Mouse (Mus musculus) limb, embryonic 15.5 days (tissue): Measurements from ENCODE around the gene Selenoi. TPM values are rescaled to one million over a fixed set of nuclear protein-coding genes. Genes with fewer than 3 reads are reported as not detected.
"Not testable (repeated sequence)": the region's sequence is repeated elsewhere in the genome, so short reads cannot be mapped to it uniquely, and the experiment has no call there.

Experiments used
- ATAC-seq: fragments of 200-750 bp; cut with Nextera tagmentation; 2 replicates; pipeline ENCODE4 v1.8.0; 2017; ENCODE audit warnings: low read depth, moderate TSS enrichment; ENCODE audit not compliant: insufficient number of reproducible peaks, low FRiP score, low TSS enrichment
- H3K27ac ChIP-seq: fragments of 300-500 bp; sonication (generic); 2 replicates; pipeline ENCODE4 v1.5.1; 2015; ENCODE audit warnings: moderate library complexity, mild to moderate bottlenecking, inconsistent platforms
- H3K27me3 ChIP-seq: fragments of 300-500 bp; sonication (generic); 2 replicates; pipeline ENCODE4 v1.6.1; 2015; ENCODE audit warnings: inconsistent platforms
- H3K36me3 ChIP-seq: fragments of 300-500 bp; sonication (generic); 2 replicates; pipeline ENCODE4 v1.6.1; 2015; ENCODE audit warnings: inconsistent platforms
- H3K4me1 ChIP-seq: fragments of 300-500 bp; sonication (generic); 2 replicates; pipeline ENCODE4 v1.6.1; 2015; ENCODE audit warnings: inconsistent platforms
- H3K4me2 ChIP-seq: fragments of 300-500 bp; sonication (generic); 2 replicates; pipeline ENCODE4 v1.6.1; 2015; ENCODE audit warnings: mild to moderate bottlenecking, inconsistent platforms
- H3K4me3 ChIP-seq: fragments of 300-500 bp; sonication (generic); 2 replicates; pipeline ENCODE4 v1.5.1; 2015; ENCODE audit warnings: mild to moderate bottlenecking, inconsistent platforms
- H3K9ac ChIP-seq: fragments of 300-500 bp; sonication (generic); 2 replicates; pipeline ENCODE4 v1.6.1; 2015; ENCODE audit warnings: inconsistent platforms
- H3K9me3 ChIP-seq: fragments of 300-500 bp; sonication (generic); 2 replicates; pipeline ENCODE4 v1.6.1; 2016; ENCODE audit warnings: inconsistent platforms
- WGBS: fragments of 180-500 bp; shearing (Covaris S2); methylation state at CpG from one replicate; pipeline ENCODE4 v1.1.7; 2015; 5-methylcytosine and 5-hydroxymethylcytosine counted together
- polyA plus RNA-seq: library from polyadenylated mRNA; unstranded; fragments of >200 nt; fragmentation: Nextera tagmentation; extraction: Ambion mirVana; gene quantifications from 2 replicates; pipeline ENCODE4 v1.2.1, GENCODE M21; 2015

Gene Selenoi
- polyA plus RNA-seq, 1 experiment from 2014 or later, result 23.1 TPM

GRCm38 (mm10) chr5:30210758-30211157 lies 21.6 kb upstream of the Selenoi start:
- H3K4me3 ChIP-seq, H3K4me1 ChIP-seq, ATAC-seq, H3K36me3 ChIP-seq, H3K9ac ChIP-seq, H3K9me3 ChIP-seq, H3K27ac ChIP-seq, H3K27me3 ChIP-seq, H3K4me2 ChIP-seq: not testable (repeated sequence)
- 88% methylated on average over 5 of the region's 5 CpGs for WGBS

GRCm38 (mm10) chr5:30214889-30215288 lies 17.5 kb upstream of the Selenoi start:
- no peak for ATAC-seq
- Histone ChIP-seq H3K9ac (no peak overlapping the region), H3K9me3 (no peaks in the 10 kb centered on the region; the same call in 1 of the 2 replicates), H3K4me1 (no peaks in the 10 kb centered on the region), H3K36me3 (no peaks in the 10 kb centered on the region), H3K27ac (no peak overlapping the region), H3K4me3 (no peak overlapping the region), H3K27me3 (no peaks in the 10 kb centered on the region), H3K4me2 (no peak overlapping the region)
- 8% methylated on average over 4 of the region's 4 CpGs for WGBS

GRCm38 (mm10) chr5:30215970-30216369 lies 16.4 kb upstream of the Selenoi start:
- 66% methylated on average over 5 of the region's 5 CpGs for WGBS
- no peaks in the 10 kb centered on the region for H3K27me3 ChIP-seq
- H3K9me3 ChIP-seq, result no peaks in the 10 kb centered on the region; the same call in 1 of the 2 replicates
- H3K4me2 ChIP-seq, result no peak overlapping the region
- H3K27ac ChIP-seq, result no peak overlapping the region
- no peak for ATAC-seq
- H3K9ac ChIP-seq, result no peak overlapping the region
- no peak overlapping the region for H3K4me3 ChIP-seq
- H3K4me1 ChIP-seq, result no peaks in the 10 kb centered on the region
- no peaks in the 10 kb centered on the region for H3K36me3 ChIP-seq

- Histone ChIP-seq H3K27ac (no peak overlapping the region), H3K4me1 (no peaks in the 10 kb centered on the region), H3K9me3 (no peaks in the 10 kb centered on the region; the same call in 1 of the 2 replicates), H3K4me2 (no peak overlapping the region), H3K4me3 (no peak overlapping the region), H3K36me3 (peaks cover 5% of the 10 kb centered on the region; the same call in 1 of the 2 replicates), H3K27me3 (no peaks in the 10 kb centered on the region), H3K9ac (no peak overlapping the region)
- WGBS, result 89% methylated on average over 2 of the region's 2 CpGs
- no peak for ATAC-seq
Measured at GRCm38 (mm10) chr5:30219715-30220114, 12.7 kb upstream of the Selenoi start.

GRCm38 (mm10) chr5:30220666-30221065 lies 11.7 kb upstream of the Selenoi start:
- 86% methylated on average over 8 of the region's 8 CpGs for WGBS
- Histone ChIP-seq H3K9me3 (no peaks in the 10 kb centered on the region; the same call in 1 of the 2 replicates), H3K4me3 (no peak overlapping the region)

GRCm38 (mm10) chr5:30222681-30223080 lies 9.7 kb upstream of the Selenoi start:
- Histone ChIP-seq H3K9me3 (no peaks in the 10 kb centered on the region), H3K4me1 (no peaks in the 10 kb centered on the region), H3K27ac (no peak overlapping the region), H3K9ac (no peak overlapping the region), H3K4me3 (no peak overlapping the region), H3K36me3 (peaks cover 5% of the 10 kb centered on the region; the same call in 1 of the 2 replicates), H3K4me2 (no peak overlapping the region), H3K27me3 (no peaks in the 10 kb centered on the region)
- 91% methylated on average over 8 of the region's 8 CpGs for WGBS
- no peak for ATAC-seq

More at GRCm38 (mm10) chr5:30220666-30221065, 11.7 kb upstream of the Selenoi start:
- Histone ChIP-seq H3K27me3 (no peaks in the 10 kb centered on the region), H3K4me2 (no peak overlapping the region), H3K27ac (no peak overlapping the region), H3K36me3 (peaks cover 5% of the 10 kb centered on the region; the same call in 1 of the 2 replicates), H3K4me1 (no peaks in the 10 kb centered on the region), H3K9ac (no peak overlapping the region)
- no peak for ATAC-seq

- Histone ChIP-seq H3K4me1 (peaks cover 25% of the 10 kb centered on the region; the same call in 1 of the 2 replicates), H3K9ac (no peak overlapping the region), H3K4me3 (no peak overlapping the region), H3K27ac (no peak overlapping the region), H3K9me3 (no peaks in the 10 kb centered on the region), H3K36me3 (peaks cover 7% of the 10 kb centered on the region), H3K27me3 (no peaks in the 10 kb centered on the region), H3K4me2 (no peak overlapping the region)
- no peak for ATAC-seq
- 81% methylated on average over 4 of the region's 4 CpGs for WGBS
Measured at GRCm38 (mm10) chr5:30230901-30231300, 1.5 kb upstream of the Selenoi start.

GRCm38 (mm10) chr5:30231891-30232270 lies 500 bp upstream of the Selenoi start:
- ATAC-seq, result no peak
- H3K9me3 ChIP-seq, result no peaks in the 10 kb centered on the region
- H3K4me2 ChIP-seq, result peak overlapping the region; percentile 73
- H3K27ac ChIP-seq, result peak overlapping the region; percentile 74
- peak overlapping the region; percentile 45 for H3K9ac ChIP-seq
- H3K36me3 ChIP-seq, result peaks cover 7% of the 10 kb centered on the region
- H3K4me1 ChIP-seq, result peaks cover 25% of the 10 kb centered on the region; the same call in 1 of the 2 replicates
- H3K27me3 ChIP-seq, result no peaks in the 10 kb centered on the region
- H3K4me3 ChIP-seq, result peak overlapping the region; percentile 88
- 29% methylated on average over 16 of the region's 16 CpGs for WGBS

GRCm38 (mm10) chr5:30233042-30233441 lies 661 bp downstream of the Selenoi start:
- no peak for ATAC-seq
- peaks cover 7% of the 10 kb centered on the region for H3K36me3 ChIP-seq
- peak overlapping the region; percentile 73 for H3K4me2 ChIP-seq
- H3K4me3 ChIP-seq, result peak overlapping the region; percentile 88
- H3K9me3 ChIP-seq, result no peaks in the 10 kb centered on the region
- no peaks in the 10 kb centered on the region for H3K27me3 ChIP-seq
- peaks cover 25% of the 10 kb centered on the region; the same call in 1 of the 2 replicates for H3K4me1 ChIP-seq
- 2% methylated on average over 15 of the region's 15 CpGs for WGBS
- peak overlapping the region; percentile 91 for H3K27ac ChIP-seq
- H3K9ac ChIP-seq, result peak overlapping the region; percentile 70

- no peak overlapping the region for H3K27ac ChIP-seq
- H3K9ac ChIP-seq, result no peak overlapping the region
- H3K4me2 ChIP-seq, result peak overlapping the region; percentile 73; the same call in 1 of the 2 replicates
- peaks cover 25% of the 10 kb centered on the region; the same call in 1 of the 2 replicates for H3K4me1 ChIP-seq
- no peaks in the 10 kb centered on the region for H3K27me3 ChIP-seq
- H3K4me3 ChIP-seq, result peak overlapping the region; percentile 88; the same call in 1 of the 2 replicates
- WGBS, result 67% methylated on average over 8 of the region's 8 CpGs
- peaks cover 7% of the 10 kb centered on the region for H3K36me3 ChIP-seq
- no peaks in the 10 kb centered on the region for H3K9me3 ChIP-seq
- no peak for ATAC-seq
Measured at GRCm38 (mm10) chr5:30233979-30234378, 1.6 kb downstream of the Selenoi start.

- Histone ChIP-seq H3K4me2 (no peak overlapping the region), H3K27ac (no peak overlapping the region), H3K9me3 (no peaks in the 10 kb centered on the region), H3K9ac (no peak overlapping the region), H3K27me3 (no peaks in the 10 kb centered on the region), H3K4me1 (peaks cover 25% of the 10 kb centered on the region; the same call in 1 of the 2 replicates), H3K4me3 (no peak overlapping the region), H3K36me3 (peaks cover under 1% of the 10 kb centered on the region; the same call in 1 of the 2 replicates)
- no peak for ATAC-seq
- WGBS, result 82% methylated on average over 2 of the region's 2 CpGs
Measured at GRCm38 (mm10) chr5:30235641-30236126, 3.3 kb downstream of the Selenoi start.

- no peak for ATAC-seq
- Histone ChIP-seq H3K4me3 (no peak overlapping the region), H3K36me3 (no peaks in the 10 kb centered on the region), H3K4me1 (peaks cover 14% of the 10 kb centered on the region; the same call in 1 of the 2 replicates), H3K4me2 (no peak overlapping the region), H3K27me3 (no peaks in the 10 kb centered on the region), H3K9ac (no peak overlapping the region), H3K9me3 (no peaks in the 10 kb centered on the region), H3K27ac (no peak overlapping the region)
- 91% methylated on average over 5 of the region's 5 CpGs for WGBS
Measured at GRCm38 (mm10) chr5:30238533-30238932, 6.2 kb downstream of the Selenoi start.
